8 mouse cellular contexts compared by ENCODE assay signal in the genomic region with DNA sequence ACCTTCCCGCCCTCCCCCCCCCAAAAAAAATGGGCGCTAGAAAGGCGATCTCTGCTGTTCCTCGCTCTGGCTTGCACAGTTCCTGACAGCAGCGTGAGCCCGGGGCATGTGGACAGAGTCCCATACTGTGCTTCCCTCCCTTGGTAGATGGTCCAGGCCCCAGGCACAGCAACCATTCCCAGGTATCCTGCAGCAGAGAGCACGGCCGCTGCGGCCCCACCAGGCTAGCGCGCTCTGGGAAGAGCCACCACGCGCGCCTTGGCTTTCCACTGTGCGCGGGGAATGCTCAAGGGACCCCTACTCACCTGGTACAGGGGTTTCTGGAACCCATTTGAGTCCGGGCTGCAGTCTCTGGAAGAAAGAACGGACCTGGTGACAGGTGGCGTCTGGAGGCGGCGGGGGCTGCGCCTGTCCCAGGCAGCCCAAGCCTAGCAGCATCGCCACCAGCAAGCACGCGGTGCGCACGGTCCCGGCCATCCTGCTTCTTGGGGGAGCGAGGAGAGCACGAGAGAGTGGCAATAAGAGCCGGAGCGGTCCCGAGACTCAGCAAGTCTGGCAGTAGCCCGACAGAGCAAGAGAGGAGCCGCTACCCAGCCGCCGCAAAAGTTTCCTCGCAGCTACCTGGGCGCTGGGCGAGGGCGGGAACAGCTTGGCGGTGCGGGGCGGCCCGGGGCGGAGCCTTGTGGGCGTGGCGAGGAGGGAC. TPM values are rescaled to one million over a fixed set of nuclear protein-coding genes. Genes with fewer than 3 reads are reported as not detected.
DNase-seq lines count a peak whose midpoint lies in the region; ATAC-seq and TF ChIP-seq lines count a peak whose summit lies in the region.

A gene (minus strand): TSS at position 623 of the 703 bp plus-strand sequence.

- no peaks in the 10 kb centered on the region for H3K36me3 ChIP-seq in spleen, adult 2 months (ENCODE audit: control insufficient read depth, insufficient read depth, low read length)
- no peaks in the 10 kb centered on the region for H3K36me3 ChIP-seq in forebrain, embryonic 15.5 days
- H3K36me3 ChIP-seq in limb, embryonic 11.5 days (ENCODE audit: control insufficient read depth, insufficient read depth, low read length) = no peaks in the 10 kb centered on the region
- no peaks in the 10 kb centered on the region for H3K36me3 ChIP-seq in midbrain, embryonic 11.5 days (ENCODE audit: control insufficient read depth, insufficient read depth, low read length)
- H3K36me3 ChIP-seq in stomach, embryonic 16.5 days (ENCODE audit: control insufficient read depth, insufficient read depth, low read length) = no peaks in the 10 kb centered on the region

- peak within 1 kb of the TSS; percentile 6; the same call in 1 of the 2 replicates for H3K9ac ChIP-seq in forebrain, embryonic 15.5 days (replicated peaks)
- H3K9ac ChIP-seq in limb, embryonic 11.5 days (ENCODE audit: low read length) = peak within 1 kb of the TSS; percentile 93
- H3K9ac ChIP-seq in midbrain, embryonic 11.5 days (ENCODE audit: low read length) = peak within 1 kb of the TSS; percentile 42
- H3K9ac ChIP-seq in stomach, embryonic 16.5 days (ENCODE audit: low read length) = peak within 1 kb of the TSS; percentile 74

- H3K4me1 ChIP-seq in spleen, adult 2 months (ENCODE audit: control insufficient read depth, insufficient read depth, insufficient read length) = peaks cover 2% of the 10 kb centered on the region; the same call in 1 of the 2 replicates
- peaks cover 22% of the 10 kb centered on the region for H3K4me1 ChIP-seq in forebrain, embryonic 15.5 days
- H3K4me1 ChIP-seq in limb, embryonic 11.5 days (ENCODE audit: control insufficient read depth, insufficient read depth, low read length) = peaks cover 11% of the 10 kb centered on the region; the same call in 1 of the 2 replicates
- no peaks in the 10 kb centered on the region; the same call in 1 of the 2 replicates for H3K4me1 ChIP-seq in midbrain, embryonic 11.5 days (ENCODE audit: control insufficient read depth, insufficient read depth, low read length)
- H3K4me1 ChIP-seq in stomach, embryonic 16.5 days (ENCODE audit: control insufficient read depth, insufficient read depth, low read length) = peaks cover 8% of the 10 kb centered on the region; the same call in 1 of the 2 replicates

- no peaks in the 10 kb centered on the region for H3K9me3 ChIP-seq in forebrain, embryonic 15.5 days
- H3K9me3 ChIP-seq in limb, embryonic 11.5 days (ENCODE audit: control insufficient read depth, low read length) = no peaks in the 10 kb centered on the region
- no peaks in the 10 kb centered on the region for H3K9me3 ChIP-seq in midbrain, embryonic 11.5 days (ENCODE audit: control insufficient read depth, low read length)
- no peaks in the 10 kb centered on the region for H3K9me3 ChIP-seq in stomach, embryonic 16.5 days (replicated peaks; ENCODE audit: control insufficient read depth, low read length)

- H3K4me2 ChIP-seq in forebrain, embryonic 15.5 days (replicated peaks) = peak within 1 kb of the TSS; percentile 85
- peak within 1 kb of the TSS; percentile 54 for H3K4me2 ChIP-seq in limb, embryonic 11.5 days (ENCODE audit: low read depth, severe bottlenecking)
- peak within 1 kb of the TSS; percentile 65 for H3K4me2 ChIP-seq in midbrain, embryonic 11.5 days
- peak within 1 kb of the TSS; percentile 59 for H3K4me2 ChIP-seq in stomach, embryonic 16.5 days (ENCODE audit: low read depth, low read length)

- DNase-seq in spleen, adult 2 months (ENCODE audit: low read depth in 1 of 2, low spot score in 2 of 2) = peak in 1 of 2 experiments; percentile 2
- DNase-seq in spleen, adult 12 weeks (ENCODE audit: low spot score) = no peak
- peak; percentile 72 for DNase-seq in heart, postnatal 4 days
- DNase-seq in limb, embryonic 11.5 days (ENCODE audit: low spot score) = no peak
- DNase-seq in midbrain, embryonic 11.5 days (ENCODE audit: low spot score, missing footprints) = peak; percentile 94
- DNase-seq in cerebellum, adult 11 months = no peak

- H3K4me3 ChIP-seq in spleen, adult 2 months (ENCODE audit: extremely low read depth, insufficient read depth, insufficient read length) = peak within 1 kb of the TSS; percentile 8; the same call in 1 of the 2 replicates
- H3K4me3 ChIP-seq in forebrain, embryonic 15.5 days = peak within 1 kb of the TSS; percentile 50
- peak within 1 kb of the TSS; percentile 71 for H3K4me3 ChIP-seq in limb, embryonic 11.5 days (ENCODE audit: low read depth, low read length)
- peak within 1 kb of the TSS; percentile 36 for H3K4me3 ChIP-seq in midbrain, embryonic 11.5 days (ENCODE audit: low read depth, low read length)
- peak within 1 kb of the TSS; percentile 57 for H3K4me3 ChIP-seq in stomach, embryonic 16.5 days (replicated peaks; ENCODE audit: low read length)

- TF ChIP-seq CTCF in spleen, adult 2 months (IDR thresholded peaks at IDR 0.05; ENCODE audit: extremely low read depth, insufficient read depth, insufficient read length, insufficient replicate concordance) = no peak

- TF ChIP-seq POLR2A in spleen, adult 2 months (IDR thresholded peaks at IDR 0.05; ENCODE audit: low read depth, low read length) = no peak

- H3K27ac ChIP-seq in spleen, adult 2 months (ENCODE audit: insufficient read depth, low read length) = no peak within 1 kb of the TSS
- no peak within 1 kb of the TSS for H3K27ac ChIP-seq in forebrain, embryonic 15.5 days (replicated peaks)
- peak within 1 kb of the TSS; percentile 89 for H3K27ac ChIP-seq in limb, embryonic 11.5 days (replicated peaks; ENCODE audit: low read depth, low read length)
- H3K27ac ChIP-seq in midbrain, embryonic 11.5 days (ENCODE audit: low read depth, low read length) = no peak within 1 kb of the TSS
- peak within 1 kb of the TSS; percentile 78 for H3K27ac ChIP-seq in stomach, embryonic 16.5 days (ENCODE audit: low read length)

- 32% methylated on average over 47 of the region's 48 CpGs for WGBS in spleen, adult 2 months
- WGBS in forebrain, embryonic 15.5 days = 19% methylated on average over 48 of the region's 48 CpGs
- WGBS in limb, embryonic 11.5 days = 22% methylated on average over 45 of the region's 48 CpGs
- 20% methylated on average over 46 of the region's 48 CpGs for WGBS in midbrain, embryonic 11.5 days
- 20% methylated on average over 41 of the region's 48 CpGs for WGBS in stomach, embryonic 16.5 days

- H3K27me3 ChIP-seq in spleen, adult 2 months (ENCODE audit: control insufficient read depth, insufficient read depth, low read length) = peaks cover 2% of the 10 kb centered on the region; the same call in 1 of the 2 replicates
- H3K27me3 ChIP-seq in forebrain, embryonic 15.5 days = peaks cover 4% of the 10 kb centered on the region; the same call in 1 of the 2 replicates
- no peaks in the 10 kb centered on the region for H3K27me3 ChIP-seq in limb, embryonic 11.5 days (ENCODE audit: control insufficient read depth, insufficient read depth, low read length)
- H3K27me3 ChIP-seq in midbrain, embryonic 11.5 days (ENCODE audit: control insufficient read depth, insufficient read depth, low read length) = no peaks in the 10 kb centered on the region
- H3K27me3 ChIP-seq in stomach, embryonic 16.5 days (ENCODE audit: control insufficient read depth, insufficient read depth, low read length) = no peaks in the 10 kb centered on the region; the same call in 1 of the 2 replicates

- peak; percentile 82 for ATAC-seq in forebrain, embryonic 15.5 days (replicated peaks)
- no peak; the same call in 1 of the 2 replicates for ATAC-seq in limb, embryonic 11.5 days (ENCODE audit: insufficient number of reproducible peaks, low FRiP score, low TSS enrichment, low read depth)
- peak; percentile 92 for ATAC-seq in midbrain, embryonic 11.5 days (ENCODE audit: low FRiP score)
- ATAC-seq in stomach, embryonic 16.5 days (ENCODE audit: insufficient read depth, low FRiP score) = peak; percentile 93

RNA-seq across cellular contexts. Expression of the gene that starts here (rescaled TPM):
- polyA plus RNA-seq in spleen, adult 2 months (2012; rRNA removed) = 3.4 and 5.4 TPM in 2 replicates
- 32.7 and 33.6 TPM in 2 replicates for polyA plus RNA-seq in forebrain, embryonic 15.5 days (2015; fragmentation: Nextera tagmentation; extraction: Ambion mirVana)
- total RNA-seq in heart, postnatal 4 days (2021) = 10 to 100 TPM; 76.0 to 79.7 TPM
- 1,356 and 1,394 TPM in 2 replicates for polyA plus RNA-seq in limb, embryonic 11.5 days (2014; fragmentation: Nextera tagmentation; extraction: Ambion mirVana)
- polyA plus RNA-seq in midbrain, embryonic 11.5 days (2014; fragmentation: Nextera tagmentation; extraction: Ambion mirVana) = 225 and 252 TPM in 2 replicates
- polyA plus RNA-seq in stomach, embryonic 16.5 days (2015; fragmentation: Nextera tagmentation; extraction: Ambion mirVana) = 560 and 583 TPM in 2 replicates

Comparison
In these comparisons a context has a peak if more than half of its experiments do, and no peak if none do; other contexts are left out.
1. DNase-seq: peak in heart, postnatal 4 days (single experiment) and midbrain, embryonic 11.5 days (single experiment); none in spleen, adult 12 weeks (single experiment), limb, embryonic 11.5 days (single experiment) and cerebellum, adult 11 months (single experiment).
2. H3K27ac ChIP-seq: peak in limb, embryonic 11.5 days (single experiment) and stomach, embryonic 16.5 days (single experiment); none in spleen, adult 2 months (single experiment), forebrain, embryonic 15.5 days (single experiment) and midbrain, embryonic 11.5 days (single experiment).
3. H3K4me3 ChIP-seq: peak in every context shown above with its lines; median percentile 71 in limb, embryonic 11.5 days; 57 in stomach, embryonic 16.5 days; 50 in forebrain, embryonic 15.5 days; 36 in midbrain, embryonic 11.5 days; 8 in spleen, adult 2 months.
4. H3K9ac ChIP-seq: peak in every context shown above with its lines; median percentile 93 in limb, embryonic 11.5 days; 74 in stomach, embryonic 16.5 days; 42 in midbrain, embryonic 11.5 days; 6 in forebrain, embryonic 15.5 days.
5. Peak in every context shown above with its lines, with median percentiles within 50 percentile points of each other: H3K4me2 ChIP-seq.